Mouse (Mus musculus) stomach, postnatal 0 days (tissue): ENCODE results near the gene Spg21. TPM values are rescaled to one million over a fixed set of nuclear protein-coding genes. Genes with fewer than 3 reads are reported as not detected.

ENCODE experiments used
- ATAC-seq: fragments of 200-750 bp; cut with Nextera tagmentation; 2 replicates; pipeline ENCODE4 v1.8.0; 2017; ENCODE audit not compliant: low FRiP score, low TSS enrichment
- DNase-seq: peaks from one replicate; pipeline ENCODE4 v3.0.0-alpha.2; 2016; ENCODE audit warnings: low spot score
- H3K27ac ChIP-seq: fragments of 300-500 bp; sonication (generic); replicated peaks from 2 replicates; pipeline ENCODE4 v1.5.1; 2014; ENCODE audit warnings: mild to moderate bottlenecking, control low read depth
- H3K27me3 ChIP-seq: fragments of 300-500 bp; sonication (generic); 2 replicates; pipeline ENCODE4 v1.6.1; 2014; ENCODE audit warnings: low read length; ENCODE audit not compliant: control insufficient read depth, insufficient read depth
- H3K36me3 ChIP-seq: fragments of 300-500 bp; sonication (generic); 2 replicates; pipeline ENCODE4 v1.6.1; 2014; ENCODE audit warnings: low read length, mixed read lengths; ENCODE audit not compliant: control insufficient read depth, insufficient read depth
- H3K4me1 ChIP-seq: fragments of 300-500 bp; sonication (generic); replicated peaks from 2 replicates; pipeline ENCODE4 v1.6.1; 2014; ENCODE audit warnings: antibody characterized with exemption; ENCODE audit not compliant: control insufficient read depth, insufficient read depth
- H3K4me2 ChIP-seq: fragments of 300-500 bp; sonication (generic); replicated peaks from 2 replicates; pipeline ENCODE4 v1.6.1; 2014; ENCODE audit warnings: low read depth, mild to moderate bottlenecking, control low read depth, moderate library complexity
- H3K4me3 ChIP-seq: fragments of 300-500 bp; sonication (generic); 2 replicates; pipeline ENCODE4 v1.5.1; 2014; ENCODE audit warnings: low read depth, low read length, control low read depth
- H3K9ac ChIP-seq: fragments of 300-500 bp; sonication (generic); 2 replicates; pipeline ENCODE4 v1.6.1; 2014; ENCODE audit warnings: mild to moderate bottlenecking, low read length, control low read depth, mixed read lengths
- H3K9me3 ChIP-seq: fragments of 300-500 bp; sonication (generic); 2 replicates; pipeline ENCODE4 v1.6.1; 2016; ENCODE audit warnings: low read length; ENCODE audit not compliant: control insufficient read depth
- CTCF ChIP-seq: IDR thresholded peaks from 2 replicates; pipeline ENCODE4 v1.5.1; 2016; ENCODE audit warnings: antibody characterized with exemption, low read depth, mild to moderate bottlenecking, moderate library complexity
- EP300 ChIP-seq: optimal IDR thresholded peaks from 2 replicates; pipeline ENCODE3; 2016; ENCODE audit warnings: antibody characterized with exemption
- WGBS: fragments of 180-500 bp; shearing (Covaris S2); extraction: QIAGEN DNeasy Blood & Tissue Kit; methylation state at CpG from one replicate; pipeline ENCODE4 v1.1.7; 2014; 5-methylcytosine and 5-hydroxymethylcytosine counted together
- polyA plus RNA-seq: library from polyadenylated mRNA; unstranded; fragments of >200 nt; fragmentation: Nextera tagmentation; extraction: Ambion mirVana; gene quantifications from 2 replicates; pipeline ENCODE4 v1.2.1, GENCODE M21; 2015

The Spg21 gene
- polyA plus RNA-seq, 1 experiment from 2014 or later, result 62.3 TPM

- no peaks in the 10 kb centered on the region for H3K27me3 ChIP-seq
- no peak for ATAC-seq
- no peak overlapping the region for H3K4me3 ChIP-seq
- no peak overlapping the region for H3K27ac ChIP-seq
- DNase-seq, result no peak
- no peaks in the 10 kb centered on the region for H3K9me3 ChIP-seq
- WGBS, result 68% methylated on average over 5 of the region's 5 CpGs
- H3K4me1 ChIP-seq, result no peaks in the 10 kb centered on the region
- peaks cover 6% of the 10 kb centered on the region; the same call in 1 of the 2 replicates for H3K36me3 ChIP-seq
- H3K9ac ChIP-seq, result no peak overlapping the region
- no peak for TF ChIP-seq CTCF
- TF ChIP-seq EP300, result no peak
- no peak overlapping the region for H3K4me2 ChIP-seq
Observed at GRCm38 (mm10) chr9:65462544-65462943, 1.8 kb downstream of the Spg21 start.

DNA sequence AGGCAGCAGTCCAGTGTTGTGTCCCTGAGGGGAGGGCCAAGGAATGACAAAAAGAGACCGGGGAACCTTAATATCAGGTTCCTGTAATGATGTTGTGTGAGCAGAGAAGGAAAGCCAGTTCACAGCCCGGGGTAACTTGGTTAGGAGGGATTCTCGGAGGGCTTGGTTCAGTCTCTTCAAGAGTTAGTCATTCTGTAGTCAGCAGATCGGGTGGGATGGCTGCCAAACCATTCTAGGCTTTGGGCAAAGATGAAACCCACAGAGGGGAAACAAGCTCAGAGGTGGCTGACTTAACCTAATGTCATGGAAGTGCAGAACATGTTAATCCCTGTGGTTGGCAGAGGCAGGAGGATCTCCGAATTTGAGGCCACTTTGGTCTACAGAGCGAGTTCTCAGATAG is 3.4 kb downstream of the Spg21 start:
- H3K4me2 ChIP-seq, result no peak overlapping the region
- DNase-seq (no peak), ATAC-seq (no peak)
- WGBS, result 83% methylated on average over 6 of the region's 6 CpGs
- H3K36me3 ChIP-seq, result peaks cover 6% of the 10 kb centered on the region; the same call in 1 of the 2 replicates
- H3K9me3 ChIP-seq, result no peaks in the 10 kb centered on the region
- no peak overlapping the region for H3K27ac ChIP-seq
- no peak overlapping the region for H3K9ac ChIP-seq
- no peaks in the 10 kb centered on the region for H3K27me3 ChIP-seq
- no peaks in the 10 kb centered on the region for H3K4me1 ChIP-seq
- no peak overlapping the region for H3K4me3 ChIP-seq
- TF ChIP-seq EP300, result no peak
- TF ChIP-seq CTCF, result no peak

GRCm38 (mm10) chr9:65465241-65465640 is 4.5 kb downstream of the Spg21 start:
- peaks cover 10% of the 10 kb centered on the region; the same call in 1 of the 2 replicates for H3K36me3 ChIP-seq
- H3K4me2 ChIP-seq, result no peak overlapping the region
- WGBS, result 93% methylated on average over 2 of the region's 2 CpGs
- no peak overlapping the region for H3K4me3 ChIP-seq
- ATAC-seq (no peak), DNase-seq (no peak)
- no peak for TF ChIP-seq CTCF
- no peak for TF ChIP-seq EP300
- H3K9me3 ChIP-seq, result no peaks in the 10 kb centered on the region
- no peaks in the 10 kb centered on the region for H3K27me3 ChIP-seq
- H3K27ac ChIP-seq, result no peak overlapping the region
- no peak overlapping the region for H3K9ac ChIP-seq
- no peaks in the 10 kb centered on the region for H3K4me1 ChIP-seq

DNA sequence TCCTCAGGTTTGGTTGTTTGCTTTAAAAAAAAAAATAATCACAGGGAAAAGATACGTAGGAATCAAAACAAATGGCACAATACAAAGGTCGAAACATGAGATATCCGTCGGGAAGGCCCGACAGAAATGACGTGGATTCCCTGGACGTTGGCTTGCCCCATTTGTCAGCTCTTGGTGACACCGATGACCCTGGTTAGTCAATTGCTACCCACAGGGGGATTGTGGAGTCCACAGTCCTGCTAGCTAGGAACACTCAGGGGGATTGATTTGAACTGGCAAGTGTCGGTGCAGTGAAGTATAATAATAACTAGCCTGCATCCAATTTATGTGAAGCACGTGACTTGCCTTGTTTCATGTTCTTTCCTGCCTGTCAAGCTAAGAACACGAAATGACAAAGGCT is 6.9 kb downstream of the Spg21 start:
- WGBS, result 59% methylated on average over 11 of the region's 11 CpGs
- H3K27ac ChIP-seq, result no peak overlapping the region

DNA sequence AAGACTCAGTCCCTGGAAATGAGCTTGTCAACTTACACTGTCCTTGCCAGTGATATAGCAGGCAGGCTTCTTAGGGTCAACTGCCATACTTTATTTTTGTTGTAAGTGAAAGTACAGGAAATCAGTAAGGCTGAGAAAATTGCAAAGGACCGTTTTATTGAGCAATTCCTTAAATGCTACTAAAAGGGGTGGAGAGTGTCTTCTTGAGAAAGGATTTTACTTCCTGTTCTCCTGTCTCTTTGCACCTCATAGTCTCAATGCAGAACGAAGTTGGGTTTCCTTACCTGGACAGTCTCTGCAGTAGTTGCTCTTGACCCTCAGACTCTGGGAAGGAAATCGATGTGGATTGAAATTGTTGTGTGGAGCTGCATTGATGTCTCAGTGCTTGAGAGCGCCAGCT is 12.0 kb downstream of the Spg21 start:
- 86% methylated on average over 4 of the region's 4 CpGs for WGBS
- ATAC-seq, result no peak
- Histone ChIP-seq H3K27me3 (no peaks in the 10 kb centered on the region), H3K4me3 (no peak overlapping the region), H3K27ac (no peak overlapping the region), H3K4me1 (no peaks in the 10 kb centered on the region), H3K9me3 (no peaks in the 10 kb centered on the region), H3K4me2 (no peak overlapping the region), H3K9ac (no peak overlapping the region), H3K36me3 (peaks cover 6% of the 10 kb centered on the region; the same call in 1 of the 2 replicates)
- no peak for DNase-seq
- no peak for TF ChIP-seq EP300
- no peak for TF ChIP-seq CTCF

More for the DNA sequence above, 6.9 kb downstream of the Spg21 start:
- H3K9me3 ChIP-seq, result no peaks in the 10 kb centered on the region
- DNase-seq (no peak), ATAC-seq (no peak)
- no peak overlapping the region for H3K4me3 ChIP-seq
- no peak overlapping the region for H3K9ac ChIP-seq
- H3K36me3 ChIP-seq, result peaks cover 12% of the 10 kb centered on the region; the same call in 1 of the 2 replicates
- no peaks in the 10 kb centered on the region for H3K27me3 ChIP-seq
- no peak overlapping the region for H3K4me2 ChIP-seq
- TF ChIP-seq CTCF (no peak), EP300 (no peak)
- H3K4me1 ChIP-seq, result no peaks in the 10 kb centered on the region

GRCm38 (mm10) chr9:65479158-65479557 is 18.4 kb downstream of the Spg21 start:
- H3K4me2 ChIP-seq, result no peak overlapping the region
- H3K27me3 ChIP-seq, result no peaks in the 10 kb centered on the region
- DNase-seq (no peak), ATAC-seq (no peak)
- TF ChIP-seq CTCF (no peak), EP300 (no peak)
- no peaks in the 10 kb centered on the region for H3K9me3 ChIP-seq
- H3K27ac ChIP-seq, result no peak overlapping the region
- H3K4me1 ChIP-seq, result no peaks in the 10 kb centered on the region
- H3K9ac ChIP-seq, result no peak overlapping the region
- H3K36me3 ChIP-seq, result peaks cover 11% of the 10 kb centered on the region; the same call in 1 of the 2 replicates
- H3K4me3 ChIP-seq, result no peak overlapping the region
- WGBS, result 82% methylated on average over 8 of the region's 8 CpGs
